Mouse (Mus musculus) hindbrain, embryonic 10.5 days (tissue): Measurements from ENCODE around the gene Haghl. TPM values are rescaled to one million over a fixed set of nuclear protein-coding genes. Genes with fewer than 3 reads are reported as not detected.

Experiments
- DNase-seq: peaks from one replicate; pipeline ENCODE4 v3.0.0-alpha.2; 2017; ENCODE audit warnings: low spot score
- H3K27ac ChIP-seq: fragments of 300-500 bp; sonication (generic); 2 replicates; pipeline ENCODE4 v1.5.1; 2016; ENCODE audit warnings: mild to moderate bottlenecking, moderate library complexity
- H3K27me3 ChIP-seq: fragments of 300-500 bp; sonication (generic); 2 replicates; pipeline ENCODE4 v1.6.1; 2016; ENCODE audit warnings: mild to moderate bottlenecking; ENCODE audit not compliant: poor library complexity, insufficient read depth, severe bottlenecking
- H3K36me3 ChIP-seq: fragments of 300-500 bp; sonication (generic); 2 replicates; pipeline ENCODE4 v1.6.1; 2016; ENCODE audit warnings: mild to moderate bottlenecking, moderate library complexity
- H3K4me1 ChIP-seq: fragments of 300-500 bp; sonication (generic); replicated peaks from 2 replicates; pipeline ENCODE4 v1.6.1; 2016; ENCODE audit warnings: mild to moderate bottlenecking
- H3K4me3 ChIP-seq: fragments of 300-500 bp; sonication (generic); 2 replicates; pipeline ENCODE4 v1.5.1; 2016; ENCODE audit warnings: mild to moderate bottlenecking, moderate library complexity
- H3K9me3 ChIP-seq: fragments of 300-500 bp; sonication (generic); 2 replicates; pipeline ENCODE4 v1.6.1; 2016; ENCODE audit warnings: mild to moderate bottlenecking, moderate library complexity
- WGBS: fragments of 180-500 bp; shearing (Covaris S2); methylation state at CpG from one replicate; pipeline ENCODE4 v1.1.7; 2016; 5-methylcytosine and 5-hydroxymethylcytosine counted together
- polyA plus RNA-seq: library from polyadenylated mRNA; unstranded; fragments of >200 nt; fragmentation: Nextera tagmentation; extraction: Ambion mirVana; gene quantifications from 2 replicates; pipeline ENCODE4 v1.2.1, GENCODE M21; 2016

The Haghl gene
- polyA plus RNA-seq = 68.1 and 88.5 TPM in 2 replicates

DNA sequence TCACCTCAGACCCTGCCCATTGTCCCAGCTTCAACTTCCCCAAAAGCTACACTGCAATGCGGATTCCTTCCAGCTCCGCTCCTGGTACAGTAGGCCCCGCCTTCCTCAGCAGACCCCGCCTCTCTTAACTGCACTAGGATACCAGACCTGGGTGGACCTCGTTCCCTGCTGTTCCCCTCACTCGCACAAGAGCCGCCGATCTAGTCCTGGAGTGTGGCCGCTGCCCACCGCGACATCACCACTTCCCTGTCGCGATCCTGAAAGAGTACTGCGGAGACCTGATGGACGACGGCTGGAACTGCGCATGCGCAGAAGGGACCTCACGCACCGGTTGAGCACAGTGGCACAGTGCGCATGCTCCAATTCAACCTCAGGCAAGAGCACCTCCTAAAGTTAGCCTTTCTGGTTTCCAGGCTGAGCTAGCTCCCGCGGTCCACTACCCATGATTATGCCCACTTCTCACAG lies at the start of gene Haghl:
Gene Haghl, minus strand, starts transcription at position 393 of the 465 bp plus-strand sequence.
- under 1% methylated on average over 23 of the region's 23 CpGs for WGBS
- DNase-seq = peak; percentile 98
- Histone ChIP-seq H3K27me3 (no peaks in the 10 kb centered on the region), H3K4me1 (peaks cover 40% of the 10 kb centered on the region), H3K27ac (peak within 1 kb of the TSS; percentile 97), H3K4me3 (peak within 1 kb of the TSS; percentile 75), H3K9me3 (no peaks in the 10 kb centered on the region), H3K36me3 (peaks cover 77% of the 10 kb centered on the region)

- no peaks in the 10 kb centered on the region for H3K9me3 ChIP-seq
- 91% methylated on average over 12 of the region's 12 CpGs for WGBS
- no peak for DNase-seq
- H3K36me3 ChIP-seq = peaks cover 63% of the 10 kb centered on the region
- H3K4me1 ChIP-seq = peaks cover 89% of the 10 kb centered on the region
- peak overlapping the region; percentile 97 for H3K27ac ChIP-seq
- H3K4me3 ChIP-seq = peak overlapping the region; percentile 73
- no peaks in the 10 kb centered on the region for H3K27me3 ChIP-seq
Measured at GRCm38 (mm10) chr17:25834595-25835222, 49.2 kb upstream of the Haghl start.

GRCm38 (mm10) chr17:25833961-25834594 lies 48.6 kb upstream of the Haghl start:
- H3K9me3 ChIP-seq = no peaks in the 10 kb centered on the region
- H3K27me3 ChIP-seq = no peaks in the 10 kb centered on the region
- H3K27ac ChIP-seq = peak overlapping the region; percentile 97
- no peak for DNase-seq
- 62% methylated on average over 6 of the region's 6 CpGs for WGBS
- peak overlapping the region; percentile 73 for H3K4me3 ChIP-seq
- peaks cover 60% of the 10 kb centered on the region for H3K36me3 ChIP-seq
- peaks cover 90% of the 10 kb centered on the region for H3K4me1 ChIP-seq

DNA sequence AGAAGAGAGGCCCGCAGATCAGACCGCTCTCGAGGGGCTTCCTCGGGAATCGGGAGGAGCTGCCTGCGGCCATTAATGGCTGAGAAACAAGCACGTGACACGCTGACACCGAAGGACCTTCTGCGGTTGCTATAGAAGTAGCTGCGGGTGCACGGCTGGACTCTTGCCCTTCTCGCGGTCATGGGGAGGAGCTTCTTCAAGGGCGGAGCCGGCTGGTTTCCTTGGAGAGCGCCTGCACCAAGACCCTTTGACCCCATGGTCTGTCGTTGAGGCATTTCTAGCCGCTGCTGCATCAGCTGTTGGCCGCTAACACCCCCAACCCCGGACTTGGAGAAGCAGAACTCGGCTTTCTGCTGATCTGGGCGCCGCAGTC lies 47.8 kb upstream of the Haghl start, which contains the start of gene Stub1:
Gene Stub1, minus strand, starts transcription at position 114 of the 373 bp plus-strand sequence.
- under 1% methylated on average over 24 of the region's 24 CpGs for WGBS
- H3K27me3 ChIP-seq = no peaks in the 10 kb centered on the region
- no peaks in the 10 kb centered on the region for H3K9me3 ChIP-seq
- peak within 1 kb of the TSS; percentile 73 for H3K4me3 ChIP-seq
- peak; percentile 94 for DNase-seq
- H3K36me3 ChIP-seq = peaks cover 52% of the 10 kb centered on the region
- peaks cover 91% of the 10 kb centered on the region for H3K4me1 ChIP-seq
- H3K27ac ChIP-seq = peak within 1 kb of the TSS; percentile 97

GRCm38 (mm10) chr17:25832436-25833290 lies 47.2 kb upstream of the Haghl start:
- H3K4me3 ChIP-seq = peak overlapping the region; percentile 73
- peak overlapping the region; percentile 97 for H3K27ac ChIP-seq
- DNase-seq = peak; percentile 100
- under 1% methylated on average over 77 of the region's 77 CpGs for WGBS
- peaks cover 52% of the 10 kb centered on the region for H3K36me3 ChIP-seq
- peaks cover 91% of the 10 kb centered on the region for H3K4me1 ChIP-seq
- no peaks in the 10 kb centered on the region for H3K9me3 ChIP-seq
- H3K27me3 ChIP-seq = no peaks in the 10 kb centered on the region

DNA sequence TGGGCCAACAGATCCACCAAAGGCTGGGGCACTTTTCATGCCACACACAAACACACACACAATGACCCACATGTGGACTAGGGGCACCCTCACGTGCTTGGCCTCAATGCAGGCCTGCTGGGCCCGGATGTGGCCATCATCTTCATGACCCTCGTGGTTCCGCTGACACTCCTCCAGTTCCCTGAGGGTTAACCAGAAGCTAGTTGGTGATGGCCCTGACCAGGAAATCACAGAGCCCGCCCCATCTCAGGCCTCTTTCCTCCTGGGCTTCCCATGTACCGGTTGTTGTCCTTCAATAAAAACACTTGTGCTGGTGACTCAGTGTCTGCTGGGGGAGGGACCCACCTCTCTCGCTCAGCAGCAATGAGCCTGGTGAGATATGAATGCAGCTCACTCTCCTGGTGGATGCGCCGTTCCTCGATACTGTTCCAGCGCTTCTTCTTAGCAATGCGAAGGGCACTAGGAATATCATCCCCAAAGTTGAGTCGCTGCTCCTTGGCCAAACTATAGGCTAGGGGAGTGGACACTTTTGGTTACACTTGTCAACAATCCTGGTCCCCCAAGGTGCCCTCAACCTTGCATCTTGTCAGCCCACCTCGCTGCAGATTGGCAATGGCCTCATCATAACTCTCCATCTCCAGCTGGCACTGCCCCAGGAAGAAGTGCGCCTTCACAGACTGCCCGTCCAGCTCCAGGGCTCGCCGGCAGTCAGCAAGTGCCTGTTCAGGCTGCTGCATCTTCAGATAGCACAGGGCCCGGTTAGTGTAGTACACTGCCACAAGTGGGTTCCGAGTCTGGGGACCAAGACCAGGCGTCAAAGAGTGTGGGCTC lies 46.2 kb upstream of the Haghl start:
- 69% methylated on average over 21 of the region's 21 CpGs for WGBS
- Histone ChIP-seq H3K9me3 (no peaks in the 10 kb centered on the region), H3K27me3 (no peaks in the 10 kb centered on the region), H3K36me3 (peaks cover 62% of the 10 kb centered on the region), H3K4me3 (peak overlapping the region; percentile 73), H3K4me1 (peaks cover 91% of the 10 kb centered on the region), H3K27ac (peak overlapping the region; percentile 97)
- no peak for DNase-seq

DNA sequence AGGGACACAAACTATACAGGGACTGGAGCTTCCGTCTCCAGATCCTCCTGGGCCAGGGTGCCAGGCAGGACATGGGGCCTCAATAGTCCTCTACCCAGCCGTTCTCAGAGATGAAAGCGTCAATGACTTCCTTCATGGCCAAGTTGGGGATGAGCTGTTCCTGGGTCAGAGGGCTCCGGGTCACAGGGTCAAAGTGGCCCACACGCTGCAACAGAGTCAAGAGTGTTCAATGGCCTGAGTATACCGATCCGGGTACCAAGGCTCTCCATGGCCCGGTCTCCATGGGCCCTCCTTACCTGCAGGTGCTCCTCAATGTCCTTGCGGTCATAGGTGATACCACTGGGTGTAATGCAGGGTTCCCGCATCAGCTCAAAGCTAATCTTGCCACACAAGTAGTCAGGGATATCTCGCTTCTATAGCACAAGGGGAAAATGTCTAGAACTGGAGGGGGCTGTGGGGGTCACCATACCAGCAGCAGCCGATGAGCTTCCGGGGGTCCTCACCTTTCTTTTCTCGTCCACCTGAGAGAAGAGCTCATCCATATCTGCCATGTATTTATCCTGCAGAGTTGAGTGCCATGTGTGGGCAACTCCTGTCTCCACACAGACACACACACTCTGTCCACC lies 45.4 kb upstream of the Haghl start:
- Histone ChIP-seq H3K9me3 (no peaks in the 10 kb centered on the region), H3K4me3 (peak overlapping the region; percentile 73), H3K27me3 (no peaks in the 10 kb centered on the region), H3K4me1 (peaks cover 91% of the 10 kb centered on the region), H3K36me3 (peaks cover 66% of the 10 kb centered on the region), H3K27ac (no peak overlapping the region)
- DNase-seq = no peak
- 91% methylated on average over 14 of the region's 14 CpGs for WGBS

DNA sequence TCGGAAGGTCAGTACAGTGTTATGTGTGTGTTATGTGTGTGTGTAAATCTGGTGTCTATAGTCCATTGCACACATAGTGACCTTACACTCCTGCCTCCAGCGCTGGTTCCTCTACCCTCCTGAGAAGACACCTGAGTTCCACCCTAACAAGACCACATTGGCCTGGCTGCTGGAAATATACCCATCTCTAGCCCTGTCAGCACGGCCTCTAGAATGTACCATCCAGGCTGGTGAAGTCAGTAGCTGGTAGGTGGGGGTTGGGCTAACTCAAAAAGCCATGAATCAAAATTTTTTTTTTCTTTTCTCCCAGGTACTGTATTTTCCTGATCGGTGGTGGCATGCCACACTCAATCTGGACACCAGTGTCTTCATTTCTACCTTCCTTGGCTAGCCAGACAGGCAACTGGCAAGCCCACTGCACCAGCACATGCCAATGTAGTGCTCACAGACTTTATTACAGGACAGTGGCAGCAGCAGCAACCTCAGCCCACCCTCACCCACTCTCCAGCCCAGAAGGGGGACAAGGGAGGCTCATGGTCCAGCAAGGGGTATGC lies 44.8 kb upstream of the Haghl start:
- H3K36me3 ChIP-seq = peaks cover 66% of the 10 kb centered on the region
- H3K27ac ChIP-seq = 0 out of 2 replicates have a peak overlapping the region, but pooled peaks have one; percentile 95
- H3K9me3 ChIP-seq = no peaks in the 10 kb centered on the region
- 90% methylated on average over 4 of the region's 4 CpGs for WGBS
- no peaks in the 10 kb centered on the region for H3K27me3 ChIP-seq
- DNase-seq = no peak
- peaks cover 90% of the 10 kb centered on the region for H3K4me1 ChIP-seq
- peak overlapping the region; percentile 73 for H3K4me3 ChIP-seq

DNA sequence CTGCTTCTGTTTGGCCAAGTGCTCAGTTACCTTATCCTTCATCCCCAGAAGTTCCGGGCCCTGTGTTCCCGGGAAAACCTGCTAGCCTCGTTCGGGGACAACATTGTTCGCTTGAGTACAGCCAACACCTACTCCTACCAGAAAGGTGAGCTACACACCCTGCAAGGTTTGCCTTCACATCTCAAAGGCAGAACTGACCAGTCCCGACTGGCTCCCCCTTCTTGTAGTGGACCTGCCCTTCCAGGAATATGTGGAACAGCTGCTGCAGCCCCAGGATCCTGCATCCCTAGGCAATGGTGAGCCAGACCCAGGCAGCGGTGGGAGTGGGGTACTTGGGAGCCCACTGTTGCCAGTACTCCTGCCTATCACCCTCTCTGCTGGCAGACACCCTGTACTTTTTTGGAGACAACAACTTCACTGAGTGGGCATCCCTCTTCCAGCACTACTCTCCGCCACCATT lies 44.1 kb upstream of the Haghl start:
- 37% methylated on average over 8 of the region's 8 CpGs for WGBS
- DNase-seq = peak; percentile 29
- Histone ChIP-seq H3K27ac (peak overlapping the region; percentile 95), H3K9me3 (no peaks in the 10 kb centered on the region), H3K4me3 (peak overlapping the region; percentile 73), H3K4me1 (peaks cover 90% of the 10 kb centered on the region), H3K36me3 (peaks cover 61% of the 10 kb centered on the region), H3K27me3 (no peaks in the 10 kb centered on the region)

- WGBS = 1% methylated on average over 32 of the region's 32 CpGs
- Histone ChIP-seq H3K9me3 (no peaks in the 10 kb centered on the region), H3K27me3 (no peaks in the 10 kb centered on the region), H3K4me1 (peaks cover 90% of the 10 kb centered on the region), H3K27ac (peak within 1 kb of the TSS; percentile 95), H3K36me3 (peaks cover 60% of the 10 kb centered on the region), H3K4me3 (peak within 1 kb of the TSS; percentile 73)
- peak; percentile 88 for DNase-seq
Measured at GRCm38 (mm10) chr17:25828712-25829557, 43.5 kb upstream of the Haghl start, which contains the start of gene Jmjd8. Gene Jmjd8 (plus strand): TSS chr17:25828867.

GRCm38 (mm10) chr17:25828223-25828594 lies 42.7 kb upstream of the Haghl start:
- no peak for DNase-seq
- Histone ChIP-seq H3K27me3 (no peaks in the 10 kb centered on the region), H3K4me3 (peak overlapping the region; percentile 73), H3K27ac (peak overlapping the region; percentile 95), H3K4me1 (peaks cover 86% of the 10 kb centered on the region), H3K36me3 (peaks cover 60% of the 10 kb centered on the region), H3K9me3 (no peaks in the 10 kb centered on the region)
- WGBS = 87% methylated on average over 8 of the region's 8 CpGs
